ENCODE assay signal across 9 mouse cellular contexts in genomic region chr6:126165591-126166155, GRCm38 (mm10). TPM values are rescaled to one million over a fixed set of nuclear protein-coding genes. Genes with fewer than 3 reads are reported as not detected.
DNase-seq lines count a peak whose midpoint lies in the region; ATAC-seq lines count a peak whose summit lies in the region.
"Had no signal": no experiment of that assay in that cellular context is flagged by ENCODE, and none has a peak within 500 bp of the region (broad histone marks: within the 10 kb centered on the region; RNA-seq: fewer than 3 reads in every experiment).

No protein-coding gene starts in this region.

- 15% methylated on average over 17 of the region's 17 CpGs for WGBS in lung, embryonic 15.5 days
- WGBS in hindbrain, embryonic 16.5 days, result 7% methylated on average over 17 of the region's 17 CpGs
- whole genome bisulfite sequencing in neural tube, embryonic 15.5 days, result 5% methylated on average over 17 of the region's 17 CpGs

- H3K4me1 ChIP-seq in lung, embryonic 15.5 days, result peaks cover 56% of the 10 kb centered on the region
- H3K4me1 ChIP-seq in hindbrain, embryonic 16.5 days (ENCODE audit: control insufficient read depth, insufficient read depth, low read depth, low read length), result peaks cover 33% of the 10 kb centered on the region
- H3K4me1 ChIP-seq in neural tube, embryonic 15.5 days, result peaks cover 48% of the 10 kb centered on the region

- H3K27ac ChIP-seq in lung, embryonic 15.5 days, result no peak overlapping the region
- no peak overlapping the region for H3K27ac ChIP-seq in hindbrain, embryonic 16.5 days (ENCODE audit: low read depth, low read length)
- H3K27ac ChIP-seq in neural tube, embryonic 15.5 days (replicated peaks), result no peak overlapping the region

- no peaks in the 10 kb centered on the region for H3K36me3 ChIP-seq in lung, embryonic 15.5 days
- H3K36me3 ChIP-seq in hindbrain, embryonic 16.5 days (ENCODE audit: control insufficient read depth, insufficient read depth, low read length), result no peaks in the 10 kb centered on the region
- no peaks in the 10 kb centered on the region for H3K36me3 ChIP-seq in neural tube, embryonic 15.5 days

- peak; percentile 24 for DNase-seq in embryo, embryonic 10 days (ENCODE audit: low spot score)
- DNase-seq in embryo, embryonic 9.5 days (ENCODE audit: extremely low spot score), result no peak
- DNase-seq in lung, postnatal 10 days, result no peak
- DNase-seq in yolk sac, embryonic 10.5 days (ENCODE audit: low spot score), result no peak
- DNase-seq: lung, postnatal 36 days had no signal

- peak overlapping the region; percentile 32 for H3K4me3 ChIP-seq in lung, embryonic 15.5 days
- peak overlapping the region; percentile 13; the same call in 1 of the 2 replicates for H3K4me3 ChIP-seq in hindbrain, embryonic 16.5 days (ENCODE audit: low read length)
- peak overlapping the region; percentile 27; the same call in 1 of the 2 replicates for H3K4me3 ChIP-seq in neural tube, embryonic 15.5 days (replicated peaks)

- H3K9ac ChIP-seq in lung, embryonic 15.5 days, result no peak overlapping the region
- H3K9ac ChIP-seq in hindbrain, embryonic 16.5 days (ENCODE audit: low read depth, low read length), result no peak overlapping the region; the same call in 1 of the 2 replicates
- H3K9ac ChIP-seq in neural tube, embryonic 15.5 days (replicated peaks), result no peak overlapping the region

- peaks cover 60% of the 10 kb centered on the region for H3K27me3 ChIP-seq in lung, embryonic 15.5 days
- peaks cover 34% of the 10 kb centered on the region for H3K27me3 ChIP-seq in hindbrain, embryonic 16.5 days (replicated peaks; ENCODE audit: control insufficient read depth, insufficient read depth, low read length)
- H3K27me3 ChIP-seq in neural tube, embryonic 15.5 days (replicated peaks), result peaks cover 68% of the 10 kb centered on the region

- ATAC-seq in lung, embryonic 15.5 days (ENCODE audit: borderline replicate concordance, extremely low read depth, low FRiP score, low TSS enrichment), result no peak
- no peak for ATAC-seq in hindbrain, embryonic 16.5 days
- no peak for ATAC-seq in neural tube, embryonic 15.5 days (ENCODE audit: low FRiP score)
- no peak for ATAC-seq in activated CD4-positive, CD25-positive, alpha-beta regulatory T cell, adult 4 months

- peak overlapping the region; percentile 68 for H3K4me2 ChIP-seq in lung, embryonic 15.5 days
- peak overlapping the region; percentile 13 for H3K4me2 ChIP-seq in hindbrain, embryonic 16.5 days (ENCODE audit: low read length)
- peak overlapping the region; percentile 56 for H3K4me2 ChIP-seq in neural tube, embryonic 15.5 days

- no peaks in the 10 kb centered on the region for H3K9me3 ChIP-seq in lung, embryonic 15.5 days
- H3K9me3 ChIP-seq in hindbrain, embryonic 16.5 days (ENCODE audit: control insufficient read depth, low read length), result no peaks in the 10 kb centered on the region
- no peaks in the 10 kb centered on the region for H3K9me3 ChIP-seq in neural tube, embryonic 15.5 days (replicated peaks)

RNA-seq across cellular contexts. Expression of gene Ntf3, which starts 1.0 kb away (rescaled TPM):
- 4.7 and 5.9 TPM in 2 replicates for polyA plus RNA-seq in lung, embryonic 15.5 days (2015; fragmentation: Nextera tagmentation; extraction: Ambion mirVana)
- 5.2 and 5.5 TPM in 2 replicates for polyA plus RNA-seq in hindbrain, embryonic 16.5 days (2015; fragmentation: Nextera tagmentation; extraction: Ambion mirVana)
- polyA plus RNA-seq in neural tube, embryonic 15.5 days (2015; fragmentation: Nextera tagmentation; extraction: Ambion mirVana), result 7.6 and 8.0 TPM in 2 replicates
- polyA plus RNA-seq in activated CD4-positive, CD25-positive, alpha-beta regulatory T cell, adult 4 months (2017; shearing (Covaris generic)), result not detected

Comparison
In these comparisons a context has a peak if more than half of its experiments do, and no peak if none do; other contexts are left out.
1. H3K4me2 ChIP-seq: peak in every context shown above with its lines; median percentile 68 in lung, embryonic 15.5 days; 56 in neural tube, embryonic 15.5 days; 13 in hindbrain, embryonic 16.5 days.